Mouse (Mus musculus) retina, postnatal 1 day (tissue): Measurements from ENCODE around the gene Gldc.
A peak's percentile ranks its signal among the peaks of the same experiment; 100 is the strongest.

Experiments
- DNase-seq: peaks from one replicate; pipeline ENCODE4 v3.0.0-alpha.2; 2012

Gene Gldc

GRCm38 (mm10) chr19:30157031-30157687, 18.1 kb downstream of the Gldc start:
- DNase-seq, result peak; percentile 68

DNA sequence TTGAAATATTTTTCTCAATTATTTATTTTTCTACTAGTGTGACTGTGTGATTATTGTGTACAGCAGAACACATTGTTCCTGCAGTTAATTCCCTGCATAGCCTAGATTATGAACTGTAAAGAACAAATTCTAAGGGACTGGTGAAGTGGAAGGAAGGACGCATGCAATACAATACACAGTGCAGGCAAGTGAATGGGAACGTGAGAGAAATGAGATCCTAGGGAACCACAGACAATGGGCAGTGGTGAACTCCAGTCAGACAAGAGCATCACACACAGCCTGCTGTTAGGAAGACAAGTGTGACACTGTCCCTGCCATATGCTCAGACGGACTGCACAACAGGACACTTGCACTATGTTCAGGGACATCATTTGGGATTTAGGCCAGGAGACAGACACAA, 21.5 kb downstream of the Gldc start:
- DNase-seq, result peak; percentile 96

DNA sequence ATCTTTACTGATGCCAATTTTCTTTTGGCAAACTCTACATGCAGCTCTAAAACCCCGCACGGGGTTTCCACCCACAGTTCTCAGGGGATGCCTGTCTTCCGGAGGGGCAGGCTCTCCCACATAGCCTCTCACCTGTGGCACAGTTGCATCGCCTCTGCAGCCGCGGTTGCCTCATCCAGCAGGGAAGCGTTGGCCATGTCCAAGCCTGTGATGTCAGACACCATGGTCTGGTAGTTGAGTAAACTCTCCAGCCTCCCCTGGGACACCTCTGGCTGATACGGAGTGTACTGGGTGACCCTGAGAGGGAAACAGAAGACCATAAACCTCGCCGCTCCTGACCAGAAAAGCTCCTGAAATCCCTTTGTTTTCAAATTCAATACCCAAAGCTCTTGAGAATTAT, 23.9 kb downstream of the Gldc start:
- no peak for DNase-seq

DNA sequence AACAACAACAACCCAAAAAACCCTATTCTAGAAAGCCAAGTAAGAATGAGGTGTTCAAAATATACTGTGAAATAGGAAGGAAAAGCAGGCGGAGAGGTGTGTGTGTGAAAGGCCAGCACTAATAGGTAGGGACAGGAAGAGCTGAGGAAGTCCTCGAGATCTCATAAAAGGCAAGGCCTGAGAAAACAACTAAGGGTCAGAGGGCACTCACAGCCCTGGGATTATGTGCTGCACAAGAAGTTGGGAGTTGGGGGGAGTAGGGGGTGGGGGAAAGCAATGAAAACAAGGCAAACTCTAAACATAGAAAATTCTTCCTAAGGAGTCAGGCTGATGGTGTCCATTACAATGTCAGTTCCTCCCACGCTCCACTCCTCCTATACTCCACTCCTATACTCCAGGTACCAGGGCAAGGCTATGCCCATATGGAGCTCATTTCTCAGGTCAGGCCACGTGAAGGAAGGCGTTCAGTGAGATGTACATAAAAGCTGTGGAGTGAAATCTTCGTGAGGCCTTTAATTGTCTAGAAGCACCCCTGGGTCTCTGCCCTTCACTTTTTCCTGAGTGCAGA, 25.9 kb downstream of the Gldc start:
- no peak for DNase-seq

- DNase-seq, result no peak
Observed at GRCm38 (mm10) chr19:30147306-30147705, 27.9 kb downstream of the Gldc start.

GRCm38 (mm10) chr19:30146761-30147160, 28.5 kb downstream of the Gldc start:
- DNase-seq, result no peak

- no peak for DNase-seq
Observed at GRCm38 (mm10) chr19:30145106-30145505, 30.1 kb downstream of the Gldc start.

DNA sequence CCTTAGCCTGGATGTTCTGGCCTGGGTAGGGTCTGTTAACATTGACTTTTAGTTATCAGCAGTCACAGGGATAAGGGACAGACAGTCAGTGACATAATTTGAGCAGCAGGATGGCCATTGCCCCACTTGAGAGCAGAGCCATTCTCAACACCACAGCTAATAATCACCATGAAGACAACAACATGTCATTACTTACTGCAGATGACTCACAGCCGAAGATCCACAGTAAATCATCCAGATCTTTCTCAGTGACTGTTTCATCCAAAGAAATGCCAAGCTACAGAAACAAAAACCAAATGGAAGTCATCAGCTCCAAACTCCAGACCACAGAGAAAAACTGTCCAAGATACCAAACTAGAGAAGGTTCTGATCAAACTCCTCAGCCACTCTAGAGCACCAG, 38.9 kb downstream of the Gldc start:
- no peak for DNase-seq

GRCm38 (mm10) chr19:30128177-30128576, 47.1 kb downstream of the Gldc start:
- DNase-seq, result peak; percentile 44

DNA sequence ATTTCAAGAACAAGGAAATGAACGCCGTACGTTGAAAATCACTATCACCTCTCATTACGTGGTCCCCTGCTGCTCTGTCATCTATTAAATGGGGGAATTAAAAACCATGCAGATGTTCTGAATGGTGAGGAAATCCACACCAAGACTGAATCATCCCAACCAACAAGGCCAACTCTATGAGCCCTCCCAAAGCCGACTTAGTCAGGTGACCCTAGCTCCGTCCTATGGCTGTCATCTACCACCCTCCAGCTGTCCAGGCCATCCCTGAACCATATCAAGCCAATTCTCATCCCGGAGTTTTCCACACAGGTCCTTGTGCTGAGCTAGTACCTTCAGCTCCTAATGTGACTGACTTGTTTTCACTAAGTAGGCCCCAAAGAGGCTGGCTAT, 49.6 kb downstream of the Gldc start:
- DNase-seq, result no peak

DNA sequence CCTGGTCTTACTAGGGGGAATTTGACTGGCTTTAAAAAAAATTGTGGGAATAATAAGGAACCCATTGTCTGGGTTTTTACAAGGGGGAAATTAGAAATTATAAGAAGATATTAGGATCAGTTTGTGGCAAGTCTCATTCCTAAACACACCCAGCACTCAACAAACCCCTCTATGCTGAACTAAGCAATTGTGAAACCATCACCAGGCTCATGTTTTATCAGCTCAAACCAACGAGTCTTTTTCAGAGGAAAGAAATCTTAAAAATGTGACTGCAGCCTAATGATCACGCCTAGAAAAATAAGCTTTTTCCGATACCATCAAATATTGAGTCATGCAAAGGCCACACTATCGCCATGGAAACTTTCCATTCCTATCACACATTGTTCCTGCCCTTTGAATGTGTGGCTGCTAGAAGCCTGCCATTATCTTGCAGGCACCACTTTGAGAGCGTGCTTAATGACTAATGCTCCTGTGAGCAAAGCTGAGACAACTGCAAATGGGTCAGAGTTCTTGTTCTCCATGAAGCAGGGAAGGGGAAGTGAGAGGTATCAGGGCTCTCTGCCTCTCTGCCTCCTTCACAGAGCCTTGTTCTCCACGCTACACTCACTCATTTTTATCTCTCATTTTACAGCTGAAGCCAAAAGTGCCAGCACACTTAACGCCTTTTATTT, 50.1 kb downstream of the Gldc start:
- DNase-seq, result no peak

DNA sequence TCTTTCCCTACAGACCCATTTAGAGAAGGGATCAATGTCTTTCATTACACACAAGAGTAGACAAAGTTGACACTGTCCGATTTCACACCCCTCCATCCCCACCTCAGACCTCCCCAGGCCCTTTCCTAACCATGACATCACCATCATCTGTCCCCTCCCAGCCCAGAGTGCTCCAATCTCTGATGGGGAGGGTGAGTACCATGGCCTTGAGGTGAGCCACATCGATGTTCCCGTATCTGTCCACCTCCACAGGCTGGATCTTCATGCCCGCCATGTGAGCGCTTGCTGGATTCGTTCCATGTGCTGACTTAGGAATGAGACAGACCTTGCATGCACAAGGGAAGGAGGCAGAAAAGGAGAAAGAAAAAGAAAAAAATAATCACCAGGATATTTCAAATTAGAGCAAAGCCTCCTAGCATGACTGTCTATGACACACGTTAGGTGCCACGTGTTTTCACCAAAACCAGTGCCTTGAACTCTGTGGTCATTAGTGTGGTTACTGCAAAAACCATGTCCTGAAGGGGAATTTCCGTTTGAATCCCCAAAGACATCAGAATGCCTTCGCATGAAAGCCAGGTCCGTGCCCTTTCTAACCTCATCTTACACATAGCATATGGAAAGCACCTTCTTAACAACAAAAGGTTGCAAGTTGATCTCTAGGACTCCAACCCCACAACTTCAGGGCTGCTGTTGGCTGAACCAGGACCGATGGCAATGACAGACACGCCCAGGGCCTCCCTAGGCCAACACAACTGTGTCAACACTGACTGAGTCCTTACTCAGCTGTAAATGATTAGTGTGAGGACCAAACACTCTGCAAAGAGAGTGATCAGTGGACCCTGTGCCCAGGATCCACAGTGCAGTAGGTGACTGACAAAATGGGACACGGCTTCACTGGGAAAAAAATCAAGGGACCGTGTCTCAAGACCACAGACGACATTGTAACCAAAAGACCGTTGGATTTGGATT, 56.6 kb downstream of the Gldc start:
- no peak for DNase-seq

DNA sequence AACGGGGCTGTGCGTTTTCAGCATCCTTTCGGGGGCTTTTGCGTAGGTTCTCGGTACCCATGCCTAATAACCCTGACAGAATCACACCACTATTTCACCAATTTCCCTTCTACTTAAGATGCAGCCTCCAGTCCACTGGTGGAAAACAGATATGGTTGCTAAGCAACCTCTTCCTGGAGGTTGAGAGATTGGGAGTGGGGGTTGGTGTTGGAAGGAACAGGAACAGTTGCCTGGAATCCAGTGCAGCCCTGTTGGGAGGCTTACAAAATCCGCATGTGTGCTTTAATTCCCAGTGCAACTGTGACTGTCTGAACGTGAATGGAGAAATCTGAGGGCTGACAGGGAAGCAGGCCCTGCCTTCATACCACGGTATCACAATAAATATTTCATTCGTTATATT, 57.5 kb downstream of the Gldc start:
- peak; percentile 44 for DNase-seq

GRCm38 (mm10) chr19:30117241-30117640, 58.0 kb downstream of the Gldc start:
- no peak for DNase-seq

DNA sequence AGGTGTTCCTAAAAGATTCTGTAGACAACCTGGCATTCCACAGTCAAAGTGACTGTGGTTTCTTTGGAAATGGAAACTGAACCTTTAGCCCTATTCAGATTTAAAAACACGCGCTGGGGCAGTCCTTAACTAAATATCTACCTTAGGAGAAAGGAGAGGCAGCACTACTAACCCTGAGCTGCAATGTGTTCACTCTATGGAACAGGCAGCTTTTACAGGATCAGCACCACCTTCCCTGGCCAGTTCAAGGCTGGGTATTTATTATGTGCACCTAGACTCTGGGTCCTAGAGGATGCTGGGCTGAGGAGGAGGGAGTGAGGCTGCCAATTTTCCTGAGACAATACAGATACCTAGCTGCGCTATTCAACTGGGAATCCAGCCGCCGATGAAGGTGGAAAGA, 59.6 kb downstream of the Gldc start:
- no peak for DNase-seq

DNA sequence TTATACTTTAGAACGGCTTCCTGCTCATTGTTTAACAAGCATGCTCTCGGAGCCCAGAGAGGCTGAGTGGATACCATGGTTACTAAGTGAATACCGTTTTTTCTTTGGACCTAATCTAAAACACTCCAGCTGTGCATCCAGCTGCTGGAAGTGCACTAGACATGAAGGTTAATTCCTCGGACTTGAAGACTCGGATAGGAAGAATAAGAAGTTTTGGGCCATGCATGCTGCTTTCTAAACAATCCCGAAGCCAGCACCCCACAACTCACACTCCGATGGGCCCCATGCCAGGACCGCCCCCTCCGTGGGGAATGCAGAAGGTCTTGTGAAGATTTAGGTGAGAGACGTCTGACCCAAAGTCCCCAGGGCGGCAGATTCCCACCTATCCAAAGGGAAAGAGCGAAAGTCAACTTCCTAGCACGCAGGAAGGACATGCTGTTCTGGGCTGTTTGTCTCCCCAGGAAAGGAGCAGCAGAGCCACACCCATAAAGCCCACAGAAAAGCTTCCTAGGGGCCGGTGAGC, 60.2 kb downstream of the Gldc start:
- no peak for DNase-seq

- DNase-seq, result no peak
Observed at GRCm38 (mm10) chr19:30112961-30113688, 62.1 kb downstream of the Gldc start.

- DNase-seq, result no peak
Observed at GRCm38 (mm10) chr19:30111421-30111820, 63.8 kb downstream of the Gldc start.

DNA sequence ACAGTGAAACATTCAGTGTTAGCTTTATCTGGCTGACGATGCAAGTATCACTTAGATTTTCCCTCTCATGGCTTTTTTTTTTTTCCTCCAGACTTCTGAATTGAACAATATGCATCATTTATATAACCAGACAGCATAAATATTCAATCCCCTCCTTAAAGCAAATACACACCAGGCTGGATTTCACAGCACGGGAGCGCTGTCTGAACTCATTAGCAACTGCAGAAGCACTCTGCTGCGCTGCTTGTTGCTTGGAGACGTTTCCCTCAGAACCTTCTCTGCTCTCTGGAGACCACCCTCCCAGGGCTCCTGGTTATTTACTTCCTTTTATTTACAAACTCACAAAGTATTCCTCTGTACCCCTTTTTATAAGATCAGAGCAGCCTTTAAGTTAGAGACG, 66.1 kb downstream of the Gldc start:
- DNase-seq, result peak; percentile 57

DNA sequence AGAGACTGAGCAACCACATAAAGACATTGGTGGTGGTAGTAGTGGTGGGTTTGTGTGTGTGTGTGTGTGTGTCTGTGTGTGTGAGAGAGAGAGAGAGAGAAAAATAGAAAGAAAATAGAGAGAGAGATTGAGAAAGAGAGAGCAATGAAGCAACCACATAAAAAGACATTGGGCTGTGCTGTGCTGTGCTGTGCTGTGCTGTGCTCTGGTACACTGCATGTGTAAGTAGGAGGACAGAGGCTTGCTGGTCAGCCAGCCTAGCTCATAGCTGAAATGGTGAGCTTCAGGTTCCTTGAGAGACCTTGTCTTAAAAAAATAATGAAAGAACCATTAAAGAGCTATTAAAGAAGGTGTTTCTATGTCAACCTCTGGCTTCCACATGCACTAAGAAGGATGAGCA, 66.6 kb downstream of the Gldc start:
- DNase-seq, result no peak

DNA sequence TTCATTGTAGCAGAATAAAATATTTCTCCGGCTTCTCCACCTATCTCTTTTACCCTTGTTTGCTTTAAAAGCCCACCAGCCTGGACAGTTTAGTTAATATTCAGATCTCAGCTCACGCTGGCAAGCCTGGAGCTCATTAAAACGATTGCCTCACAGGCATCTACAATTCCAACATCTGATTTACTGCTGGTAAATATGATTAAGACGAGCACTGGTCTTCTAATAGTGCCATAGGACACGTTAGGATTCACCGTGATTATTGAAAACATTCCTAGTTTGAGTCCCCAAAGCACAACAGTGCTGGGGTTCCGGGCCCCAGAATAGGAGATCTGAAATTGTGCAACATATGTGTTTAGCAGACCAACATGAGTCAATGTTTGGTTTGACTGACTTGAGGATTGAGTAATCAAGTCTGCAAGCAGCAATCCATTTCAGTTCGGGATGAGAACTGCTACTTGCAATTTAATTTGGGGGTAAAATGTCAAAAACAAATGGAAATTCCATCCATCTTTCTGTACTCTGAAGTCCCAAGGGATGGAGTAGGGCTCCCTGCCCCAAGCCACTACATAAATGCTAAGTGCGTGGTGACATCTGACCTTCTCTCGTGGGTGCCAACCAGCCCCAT, 67.9 kb downstream of the Gldc start:
- no peak for DNase-seq
